Mouse (Mus musculus): ENCODE results near the gene Rnase2b.

- TF ChIP-seq CTCF (IDR thresholded peaks at IDR 0.05; ENCODE audit: borderline replicate concordance, control insufficient read depth, extremely low read depth, insufficient read depth, low read length, poor library complexity) (no peak), POLR2A (IDR thresholded peaks at IDR 0.05; ENCODE audit: control insufficient read depth, extremely low read depth, insufficient read depth, low read length, poor library complexity) (no peak)
These were observed 21.7 kb upstream of the Rnase2b start for GRCm38 (mm10) chr14:51140342-51140741.
